Mouse (Mus musculus) 3134 (cell line): ENCODE measurements around the gene Krt90.

Source experiments
- DNase-seq: peaks from one replicate; pipeline ENCODE4 v3.0.0-alpha.2; 2011; ENCODE audit warnings: low spot score; ENCODE audit not compliant: insufficient read length; ENCODE audit errors: extremely low read depth

Gene Krt90

GRCm38 (mm10) chr15:101562850-101563249, at the start of gene Krt90:
Krt90 (minus strand) TSS chr15:101562950.
- DNase-seq = no peak

DNA sequence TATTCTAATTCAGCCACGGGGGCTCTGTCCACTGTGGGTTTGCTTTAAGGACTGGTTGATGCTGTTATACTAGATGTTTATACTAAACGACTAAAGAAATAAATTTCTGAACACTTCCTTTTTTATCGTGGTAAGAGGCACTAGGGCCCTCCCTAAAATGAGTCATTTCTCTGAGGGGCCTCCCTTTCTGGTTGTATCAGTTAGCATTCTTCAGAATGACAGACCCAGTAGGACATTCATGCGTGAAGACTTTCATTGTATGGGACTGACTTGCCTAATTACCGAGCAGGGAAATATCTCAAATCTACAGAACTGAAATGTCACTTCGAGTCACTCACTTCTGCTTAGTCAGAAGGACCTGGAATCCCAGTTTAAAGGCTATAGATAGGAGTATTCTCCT, 36.4 kb upstream of the Krt90 start:
- no peak for DNase-seq

DNA sequence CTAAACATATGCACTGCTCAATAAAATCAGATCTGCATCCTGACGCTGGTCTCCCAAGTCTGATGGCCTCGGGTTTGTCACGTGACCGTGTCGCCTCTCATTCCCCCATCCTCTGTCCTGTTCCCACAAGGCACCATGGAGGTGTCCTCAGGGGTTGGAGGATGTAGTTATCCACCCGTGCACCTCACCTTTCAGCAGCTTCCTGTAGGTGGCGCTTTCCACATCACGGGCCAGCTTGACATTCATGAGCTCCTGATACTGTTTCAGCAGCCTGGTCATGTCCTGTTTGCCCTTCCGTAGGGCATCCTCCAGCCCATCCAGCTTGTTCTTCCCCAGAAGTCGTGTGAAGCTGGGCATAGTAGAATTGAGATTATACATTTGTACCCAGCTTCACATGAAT, 25.5 kb upstream of the Krt90 start:
- no peak for DNase-seq

DNA sequence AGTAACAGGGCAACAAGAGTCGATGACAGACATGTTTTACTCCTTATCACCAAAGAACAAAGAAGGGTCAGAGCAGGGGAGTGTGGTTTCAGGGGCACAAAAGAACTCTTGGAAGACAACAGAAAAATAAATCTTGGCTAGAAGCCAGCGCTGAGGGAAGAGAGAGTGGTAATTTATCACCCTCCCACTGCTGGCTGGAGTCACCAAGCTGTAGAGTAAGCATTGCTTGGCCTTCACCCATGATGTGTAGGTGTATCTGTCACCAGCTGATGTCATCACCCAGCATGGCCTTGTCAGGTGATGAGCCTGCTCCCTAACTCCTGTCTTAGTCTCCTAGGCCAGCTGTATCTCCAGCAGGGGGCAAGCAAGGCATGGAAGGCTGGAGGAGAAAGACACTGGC, 21.7 kb upstream of the Krt90 start:
- DNase-seq = no peak

DNA sequence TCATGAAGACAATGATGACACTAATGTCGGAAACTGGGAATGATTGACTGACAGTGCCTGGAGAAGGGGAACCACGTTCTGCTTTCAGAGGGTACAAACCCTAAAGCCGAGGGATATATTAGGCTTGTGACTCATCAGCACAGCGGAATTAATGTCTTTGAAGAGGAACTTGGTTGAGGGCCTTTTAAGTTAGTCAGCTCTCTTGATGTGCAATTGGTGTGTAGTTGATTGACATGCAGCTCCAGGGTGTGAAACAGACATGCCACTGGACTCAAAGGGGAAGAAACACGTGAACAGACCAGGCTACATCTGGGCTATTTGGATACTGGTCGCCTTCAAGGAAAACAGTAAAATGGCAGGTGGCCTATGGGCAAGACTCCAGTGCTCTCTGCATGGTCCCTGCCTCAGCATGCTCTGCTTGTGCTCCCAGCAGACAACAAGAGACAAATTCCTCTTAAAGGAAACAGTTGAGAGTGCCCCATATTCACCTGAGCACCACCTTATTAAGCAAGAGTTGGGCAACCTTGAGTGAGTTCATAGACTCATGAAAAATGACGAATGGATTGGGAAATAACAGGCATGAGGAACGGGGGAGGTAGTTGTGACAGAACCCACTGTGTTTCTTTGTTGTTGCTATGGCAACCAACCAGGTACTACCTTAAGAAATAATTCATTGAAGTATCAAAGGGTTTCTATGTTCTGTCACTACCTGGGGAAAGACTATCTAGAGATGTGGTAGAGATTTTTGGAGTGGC, 20.6 kb upstream of the Krt90 start:
- no peak for DNase-seq

- no peak for DNase-seq
Observed at GRCm38 (mm10) chr15:101581701-101582100, 19.0 kb upstream of the Krt90 start.

- DNase-seq = no peak
Observed at GRCm38 (mm10) chr15:101575506-101575905, 12.8 kb upstream of the Krt90 start.

GRCm38 (mm10) chr15:101573796-101574345, 11.1 kb upstream of the Krt90 start, which contains the start of gene Krt75:
Krt75 (minus strand) TSS chr15:101573904.
- DNase-seq = no peak

DNA sequence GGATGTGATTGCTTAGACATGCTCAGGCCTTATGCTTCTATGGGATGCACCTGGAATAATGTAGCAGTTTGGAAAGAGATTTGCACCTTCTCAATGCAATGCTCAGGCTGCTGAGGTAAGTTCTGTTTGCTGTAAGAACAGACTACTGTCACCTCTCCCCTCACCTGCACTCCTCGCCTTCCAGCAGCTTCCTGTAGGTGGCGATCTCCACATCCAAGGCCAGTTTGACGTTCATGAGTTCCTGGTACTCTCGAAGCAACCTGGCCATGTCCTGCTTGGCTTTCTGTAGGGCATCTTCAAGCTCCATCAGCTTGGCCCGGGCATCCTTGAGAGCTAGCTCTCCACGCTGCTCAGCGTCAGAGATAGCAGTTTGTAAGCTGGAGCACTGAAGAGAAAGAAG, 5.0 kb upstream of the Krt90 start:
- no peak for DNase-seq

DNA sequence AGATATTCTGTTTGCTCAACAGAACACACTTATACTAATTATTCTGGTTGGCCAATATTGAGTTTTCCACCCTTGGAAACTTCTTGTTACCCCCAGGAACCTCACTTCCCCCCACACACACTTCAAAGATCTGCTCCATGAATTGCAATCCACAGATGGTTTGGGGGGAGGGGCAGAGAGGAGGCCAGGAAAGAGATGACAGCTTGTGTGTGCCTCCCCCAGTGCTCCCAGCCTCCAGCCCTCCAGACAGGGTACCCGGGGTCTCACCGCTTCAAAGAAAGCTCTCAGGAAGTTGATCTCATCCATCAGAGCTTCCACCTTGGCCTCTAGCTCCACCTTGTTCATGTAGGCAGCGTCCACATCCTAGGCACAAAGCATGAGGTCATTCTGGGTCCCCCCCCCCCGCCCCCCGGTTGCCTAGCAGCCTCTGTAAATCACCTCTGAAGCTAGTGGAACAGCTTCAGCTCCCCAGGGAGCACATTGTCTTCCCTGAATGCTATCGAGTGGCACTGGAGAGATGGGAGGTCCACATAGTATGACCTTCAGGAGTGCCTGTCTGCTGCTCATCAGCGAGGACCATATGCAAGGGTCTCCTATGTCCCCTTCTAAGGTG, 4.6 kb downstream of the Krt90 start:
- no peak for DNase-seq

DNA sequence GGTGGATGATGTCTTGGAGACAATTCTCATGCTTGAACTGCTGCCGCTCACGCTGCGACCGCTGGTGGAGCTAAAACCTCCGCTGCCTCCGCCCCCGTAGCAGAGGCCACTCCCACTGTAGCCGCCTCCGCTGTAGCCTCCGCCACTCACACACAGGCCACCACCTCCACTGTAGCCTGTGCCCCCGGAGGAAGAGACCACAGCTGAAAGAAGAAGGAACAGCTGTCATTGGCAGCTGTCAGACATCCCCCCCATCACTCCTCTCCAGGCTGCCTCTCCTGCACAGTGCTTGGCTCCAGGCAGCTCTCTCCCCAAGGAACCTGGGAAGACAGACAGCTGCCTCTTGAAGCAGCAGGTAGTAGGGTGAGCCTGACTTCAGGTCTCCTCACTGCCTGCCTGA, 9.6 kb downstream of the Krt90 start:
- DNase-seq = no peak

DNA sequence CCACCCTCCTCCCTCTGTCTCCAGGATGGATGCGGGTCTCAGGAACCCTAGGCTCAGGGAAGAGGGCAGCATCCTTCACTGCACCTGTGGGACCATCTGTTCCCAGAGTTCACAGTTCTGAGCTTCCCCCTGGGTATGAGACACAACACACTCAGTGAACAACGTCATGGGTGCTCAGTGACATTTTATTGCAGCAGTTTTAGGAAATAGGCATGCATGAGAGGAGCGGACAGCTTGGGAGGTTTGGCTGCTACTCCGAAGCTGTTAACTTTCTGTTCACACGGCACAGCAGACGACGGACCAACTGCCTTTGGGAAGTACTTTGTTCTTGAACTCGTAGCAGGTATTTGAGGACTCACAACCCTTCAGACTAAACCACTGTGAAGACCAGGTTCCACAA, 10.6 kb downstream of the Krt90 start:
- DNase-seq = no peak

GRCm38 (mm10) chr15:101550567-101550966, 12.2 kb downstream of the Krt90 start, which contains the start of gene Krt82:
Krt82 (minus strand) TSS chr15:101550667.
- DNase-seq = no peak

GRCm38 (mm10) chr15:101544478-101544877, 18.3 kb downstream of the Krt90 start:
- DNase-seq = no peak

- DNase-seq = no peak
Observed at GRCm38 (mm10) chr15:101542543-101542942, 20.2 kb downstream of the Krt90 start.

DNA sequence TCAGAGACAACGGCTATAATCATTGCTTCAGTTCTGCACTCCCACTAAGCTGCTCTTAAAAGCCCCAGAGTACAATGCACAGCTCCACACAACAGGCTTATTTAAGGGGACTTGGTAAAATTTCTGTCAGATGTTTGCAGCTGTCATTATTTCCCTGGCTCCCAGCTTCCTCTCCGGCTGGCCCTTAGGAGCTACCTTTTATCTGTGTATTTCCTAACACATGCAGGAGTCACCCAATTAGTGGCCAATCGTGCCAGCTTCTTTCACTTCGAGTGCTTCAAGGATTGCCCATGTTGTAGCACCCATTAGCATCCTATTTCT, 24.2 kb downstream of the Krt90 start:
- DNase-seq = no peak

GRCm38 (mm10) chr15:101537864-101538579, 24.7 kb downstream of the Krt90 start:
- no peak for DNase-seq

DNA sequence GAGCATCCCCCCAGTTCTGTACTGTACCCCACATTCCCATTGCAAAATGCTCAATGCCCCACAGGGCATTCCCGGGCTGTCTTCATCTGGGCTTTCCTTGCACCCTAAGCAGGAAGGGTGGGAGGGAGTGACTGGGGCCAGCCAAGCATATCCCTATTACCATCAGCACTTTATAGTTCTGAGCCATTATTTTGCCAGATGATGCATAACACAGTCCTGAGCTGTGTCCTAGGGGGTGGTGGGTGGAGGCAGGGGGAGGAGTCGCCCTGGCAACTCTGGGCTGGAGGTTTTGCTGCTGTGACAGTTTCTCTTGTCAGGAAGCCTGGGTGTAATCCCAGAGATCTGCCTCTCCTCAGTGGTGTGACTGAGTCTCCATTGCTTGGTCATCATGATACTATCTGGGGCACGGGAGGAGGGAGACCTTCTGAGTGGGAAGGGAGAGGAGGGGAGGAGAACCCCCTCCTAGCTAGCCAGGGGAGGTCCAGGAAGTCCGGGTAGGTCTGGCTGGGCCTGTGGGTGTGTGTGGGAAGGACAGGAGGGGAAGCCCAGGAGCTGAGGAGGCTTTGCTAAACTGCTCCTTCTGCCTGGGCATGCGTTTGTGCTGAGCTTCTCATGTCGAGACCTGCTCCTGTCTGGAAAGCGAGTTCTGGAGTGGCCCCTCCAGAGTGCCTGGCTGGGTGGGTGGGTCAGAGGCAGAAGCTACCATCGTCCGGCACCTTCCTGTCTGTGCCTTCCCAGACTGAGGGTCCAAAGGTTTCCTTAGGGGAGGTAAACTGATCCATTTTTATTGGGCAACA, 26.5 kb downstream of the Krt90 start:
- no peak for DNase-seq

- DNase-seq = no peak
Observed at GRCm38 (mm10) chr15:101532720-101533119, 30.0 kb downstream of the Krt90 start, which contains the start of gene Krt84. Krt84 (minus strand) TSS chr15:101532820.

GRCm38 (mm10) chr15:101522556-101523232, 40.1 kb downstream of the Krt90 start:
- DNase-seq = no peak
